Mouse (Mus musculus): Measurements from ENCODE around the gene Gpcpd1. TPM values are rescaled to one million over a fixed set of nuclear protein-coding genes. Genes with fewer than 3 reads are reported as not detected.
A peak's percentile ranks its signal among the peaks of the same experiment; 100 is the strongest.

Gpcpd1 gene
- total RNA-seq, 2 experiments from 2014 or later: 276 to 306 TPM

DNA sequence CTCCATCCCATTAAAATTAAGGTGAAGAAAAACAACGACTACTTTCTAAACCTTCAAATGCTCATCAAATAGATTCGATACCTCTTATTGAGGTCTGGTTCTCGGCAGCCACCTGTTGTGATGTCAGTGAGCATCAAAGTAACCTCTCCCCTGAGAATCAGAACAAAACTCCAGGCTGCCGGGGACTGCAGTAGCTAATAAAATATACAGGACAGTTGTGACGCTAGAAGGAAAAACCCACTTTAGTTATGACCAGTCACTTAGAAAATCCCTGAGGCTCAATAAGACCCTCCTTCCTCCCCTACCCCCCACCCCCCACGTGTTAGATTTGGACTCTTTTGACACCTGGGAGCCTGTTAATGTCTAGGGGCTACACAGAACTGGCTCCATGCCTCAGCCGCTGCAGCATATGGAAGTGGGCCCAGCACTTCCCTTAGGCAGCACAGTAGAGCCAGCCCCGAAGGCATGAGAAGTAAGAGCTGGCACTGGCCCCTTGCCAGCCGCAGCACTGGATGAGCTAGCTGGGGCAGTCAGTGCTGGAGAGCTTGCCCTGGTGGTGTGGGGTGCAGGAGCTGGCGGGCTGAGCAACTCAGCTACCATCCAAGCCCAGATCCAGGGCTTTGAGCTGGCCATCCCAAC lies 60.5 kb downstream of the Gpcpd1 start:
- no peak for ATAC-seq (replicated peaks; ENCODE audit: low FRiP score, poor library complexity, severe bottlenecking)

GRCm38 (mm10) chr2:132526110-132526509 lies 61.4 kb downstream of the Gpcpd1 start:
- no peak for ATAC-seq (replicated peaks; ENCODE audit: low FRiP score, poor library complexity, severe bottlenecking)

GRCm38 (mm10) chr2:132518021-132518901 lies 69.3 kb downstream of the Gpcpd1 start:
- ATAC-seq (replicated peaks; ENCODE audit: low FRiP score, poor library complexity, severe bottlenecking): no peak

DNA sequence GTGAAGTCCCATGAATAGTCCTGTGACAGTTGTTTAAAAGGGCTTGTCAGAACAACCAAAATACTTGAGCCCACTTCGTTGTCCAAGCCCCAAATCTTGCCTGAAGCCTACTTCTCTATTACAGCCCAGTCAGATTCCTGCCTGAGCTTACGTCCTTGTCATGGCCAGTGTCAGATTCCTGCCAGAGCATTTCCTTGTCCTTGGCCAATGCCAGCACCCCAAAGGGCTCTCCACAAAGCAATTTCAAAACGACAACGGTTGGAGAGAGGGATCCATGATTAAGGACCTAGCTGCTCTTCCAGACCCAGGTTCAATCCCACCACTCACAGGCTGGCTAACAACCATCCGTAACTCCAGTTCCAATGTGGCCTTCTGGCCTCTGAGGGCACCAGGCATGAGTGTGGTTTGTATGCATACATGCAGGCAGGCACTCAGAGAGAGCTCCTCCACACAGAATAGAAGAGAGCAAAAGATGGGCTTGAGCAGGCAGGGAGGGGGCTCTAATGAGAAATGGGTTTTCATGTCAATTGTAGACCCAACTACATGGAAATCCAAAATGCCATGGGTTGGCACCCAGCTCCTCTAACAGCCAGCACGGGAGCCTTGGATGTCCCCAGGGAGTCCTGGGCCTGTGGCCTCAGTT lies 70.2 kb downstream of the Gpcpd1 start:
- no peak for ATAC-seq (replicated peaks; ENCODE audit: low FRiP score, poor library complexity, severe bottlenecking)

DNA sequence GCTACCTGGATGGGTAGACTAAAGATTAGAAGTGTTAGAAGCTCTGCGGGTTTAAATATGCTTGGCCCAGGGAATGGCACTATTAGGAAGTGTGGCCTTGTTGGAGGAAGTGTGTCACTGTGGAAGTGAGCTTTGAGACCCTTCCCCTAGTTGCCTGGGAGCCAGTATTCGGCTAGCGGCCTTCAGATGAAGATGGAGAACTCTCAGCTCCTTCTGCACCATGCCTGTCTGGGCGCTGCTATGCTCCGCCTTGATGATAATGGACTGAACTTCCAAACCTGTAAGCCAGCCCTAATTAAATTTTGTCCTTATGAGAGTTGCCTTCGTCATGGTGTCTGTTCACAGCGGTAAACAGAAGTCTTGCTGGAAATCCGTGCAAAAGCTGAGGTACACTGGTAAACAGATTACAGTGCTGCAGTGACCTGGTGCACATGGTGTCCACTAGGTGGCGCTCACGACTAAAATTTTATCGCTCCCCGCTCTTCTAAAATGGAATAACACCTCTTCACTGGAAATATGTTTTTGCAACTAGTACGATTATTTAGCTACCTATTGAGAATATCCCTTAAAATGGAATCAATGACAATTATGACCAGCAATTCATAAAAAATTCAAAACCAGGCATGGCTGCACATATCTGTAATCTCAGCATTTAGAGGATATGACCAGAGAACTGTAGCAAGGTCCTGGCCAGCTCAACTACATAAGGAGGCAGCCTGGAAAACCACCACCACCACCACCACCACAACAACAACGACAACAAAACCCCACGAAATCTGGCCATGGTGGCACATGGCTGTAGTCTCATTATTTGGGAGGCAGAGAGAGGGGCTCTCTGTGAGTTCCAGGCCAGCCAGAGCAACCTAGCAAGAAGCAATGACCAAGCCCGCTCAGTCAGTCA lies 71.1 kb downstream of the Gpcpd1 start:
- peak; percentile 83 for ATAC-seq (replicated peaks; ENCODE audit: low FRiP score, poor library complexity, severe bottlenecking)

DNA sequence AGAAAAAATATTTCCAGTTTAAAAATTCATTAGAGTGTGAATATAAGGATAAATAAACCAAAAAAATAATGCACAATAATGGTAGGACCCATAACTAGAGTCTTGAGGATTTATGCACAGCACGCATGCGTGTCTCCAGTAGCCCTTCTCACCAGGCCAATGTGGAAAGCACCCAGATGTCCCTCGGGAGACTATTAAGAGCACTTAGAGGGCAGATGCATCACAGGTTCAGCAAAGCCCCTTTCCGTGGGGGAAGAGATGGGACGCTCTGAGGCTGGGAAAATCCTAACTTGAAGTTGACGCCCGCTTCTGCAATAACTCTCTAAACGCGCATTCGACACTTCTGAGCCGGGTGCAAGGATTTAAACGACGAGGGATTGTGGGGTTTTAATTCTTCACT lies 71.9 kb downstream of the Gpcpd1 start:
- no peak for ATAC-seq (replicated peaks; ENCODE audit: low FRiP score, poor library complexity, severe bottlenecking)

- ATAC-seq (replicated peaks; ENCODE audit: low FRiP score, poor library complexity, severe bottlenecking): no peak
Measured at GRCm38 (mm10) chr2:132515076-132515475, 72.5 kb downstream of the Gpcpd1 start.

GRCm38 (mm10) chr2:132514353-132514752 lies 73.2 kb downstream of the Gpcpd1 start:
- no peak for ATAC-seq (replicated peaks; ENCODE audit: low FRiP score, poor library complexity, severe bottlenecking)

GRCm38 (mm10) chr2:132513371-132514181 lies 74.0 kb downstream of the Gpcpd1 start:
- ATAC-seq (replicated peaks; ENCODE audit: low FRiP score, poor library complexity, severe bottlenecking): no peak

GRCm38 (mm10) chr2:132512977-132513351 lies 74.6 kb downstream of the Gpcpd1 start:
- no peak for ATAC-seq (replicated peaks; ENCODE audit: low FRiP score, poor library complexity, severe bottlenecking)

DNA sequence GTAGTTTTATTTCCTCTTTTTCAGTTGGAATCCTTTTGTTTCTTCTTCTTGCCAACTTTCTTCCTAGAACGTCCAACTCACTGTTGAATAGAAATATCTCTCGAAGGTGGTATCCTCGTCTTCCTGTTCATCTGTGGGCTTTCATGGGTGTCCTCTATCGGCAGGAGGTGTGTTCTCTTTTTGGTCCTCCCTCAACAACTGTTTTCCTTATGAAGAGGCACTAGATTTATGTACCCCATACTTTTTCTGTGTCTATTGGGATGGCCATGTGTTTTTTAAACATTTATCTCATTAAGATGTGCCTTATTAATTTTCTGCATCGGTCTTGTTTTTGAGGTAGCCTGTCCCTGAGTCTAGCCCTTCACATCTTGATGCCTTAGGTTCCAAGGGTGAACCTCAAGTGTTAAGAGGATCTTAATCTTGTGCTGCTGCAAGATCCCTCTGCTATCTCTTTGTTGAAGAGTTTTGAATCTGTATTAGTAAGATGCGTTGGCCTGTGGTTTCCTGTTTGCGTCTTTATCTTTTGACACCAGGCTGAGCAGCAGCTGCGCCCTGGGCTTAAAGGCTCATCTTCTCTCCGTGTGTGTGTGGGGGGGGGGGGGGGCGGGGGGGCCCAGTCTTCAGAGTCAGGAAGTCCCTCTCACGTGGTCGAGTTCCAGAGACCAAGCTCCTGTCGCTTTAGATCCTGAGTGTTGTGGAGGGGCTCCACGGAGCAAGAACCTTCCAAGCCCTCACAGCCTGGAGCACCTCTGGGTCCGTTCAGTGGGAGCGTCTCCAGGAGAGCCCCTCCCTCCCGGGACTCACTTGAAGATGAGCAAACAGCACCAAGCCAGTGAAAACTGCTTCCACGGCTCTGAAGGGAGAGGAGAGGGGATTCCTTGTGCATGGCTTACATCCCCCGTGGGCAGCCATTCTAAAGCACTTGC lies 75.2 kb downstream of the Gpcpd1 start:
- ATAC-seq (replicated peaks; ENCODE audit: low FRiP score, poor library complexity, severe bottlenecking): no peak

DNA sequence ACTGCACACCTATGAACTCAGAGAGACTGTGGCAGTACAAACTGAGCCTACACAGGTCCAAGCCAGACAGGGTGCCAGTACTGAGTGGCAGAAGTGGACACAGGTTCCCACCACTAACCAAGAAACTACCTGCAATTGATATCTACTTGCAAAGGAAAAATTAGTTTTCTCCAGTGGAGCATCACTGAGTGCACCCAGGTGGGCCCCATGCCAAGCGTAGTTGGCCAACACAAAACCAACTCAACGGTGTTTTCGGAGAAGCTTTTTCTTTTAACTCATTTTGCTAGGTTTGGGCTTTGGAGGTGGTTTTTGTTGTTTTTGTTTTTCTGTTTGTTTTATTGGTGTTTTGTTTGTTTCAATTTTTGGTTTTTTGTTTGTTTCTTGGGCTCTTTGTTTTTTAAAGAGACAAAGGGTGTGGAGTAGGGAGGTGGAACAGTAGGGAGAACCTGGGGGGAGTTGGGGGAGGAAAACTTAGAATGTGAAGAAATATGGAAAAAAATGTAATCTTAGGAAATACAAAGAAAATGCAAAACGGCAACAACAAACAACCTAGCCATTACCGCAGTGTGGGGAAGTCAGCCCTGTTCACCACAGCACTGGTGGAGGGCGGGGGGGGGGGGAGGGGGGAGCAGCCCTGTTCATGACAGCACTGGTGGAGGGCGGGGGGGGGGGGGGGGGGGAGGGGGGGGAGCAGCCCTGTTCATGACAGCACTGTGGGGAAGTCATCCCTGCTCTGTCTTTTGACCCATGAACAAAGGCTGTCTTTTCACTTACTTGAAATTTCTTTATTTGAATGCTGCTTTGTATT lies 76.3 kb downstream of the Gpcpd1 start:
- no peak for ATAC-seq (replicated peaks; ENCODE audit: low FRiP score, poor library complexity, severe bottlenecking)

GRCm38 (mm10) chr2:132509714-132510113 lies 77.8 kb downstream of the Gpcpd1 start:
- no peak for ATAC-seq (replicated peaks; ENCODE audit: low FRiP score, poor library complexity, severe bottlenecking)

GRCm38 (mm10) chr2:132509261-132509660 lies 78.3 kb downstream of the Gpcpd1 start:
- no peak for ATAC-seq (replicated peaks; ENCODE audit: low FRiP score, poor library complexity, severe bottlenecking)

GRCm38 (mm10) chr2:132507521-132507920 lies 80.0 kb downstream of the Gpcpd1 start:
- ATAC-seq (replicated peaks; ENCODE audit: low FRiP score, poor library complexity, severe bottlenecking): no peak

DNA sequence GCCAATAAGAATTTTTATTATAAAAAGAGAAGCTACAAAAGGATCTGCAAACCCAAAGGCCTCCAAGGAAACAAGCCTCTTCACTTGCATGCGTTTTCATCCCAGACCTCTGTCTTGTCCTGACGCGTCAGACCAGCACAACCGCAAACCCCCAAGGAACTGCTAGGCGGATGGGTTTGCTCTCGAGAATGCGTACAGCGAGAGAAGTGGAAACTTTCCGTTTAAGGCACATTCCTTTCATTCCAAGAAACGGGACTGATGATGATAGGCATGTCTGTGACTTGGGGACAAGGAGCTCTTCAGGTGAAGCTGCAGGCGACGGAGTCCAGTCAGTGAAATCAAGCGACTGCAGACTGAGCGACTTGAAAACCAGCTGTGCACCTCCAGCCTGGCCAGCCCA lies 80.4 kb downstream of the Gpcpd1 start:
- ATAC-seq (replicated peaks; ENCODE audit: low FRiP score, poor library complexity, severe bottlenecking): no peak

- ATAC-seq (replicated peaks; ENCODE audit: low FRiP score, poor library complexity, severe bottlenecking): no peak
Measured at GRCm38 (mm10) chr2:132505828-132506227, 81.7 kb downstream of the Gpcpd1 start.

All from erythroid progenitor cell, adult 5-6 weeks (primary cell).